Comparison of ENCODE assay signal across 25 mouse cellular contexts in the genomic region with DNA sequence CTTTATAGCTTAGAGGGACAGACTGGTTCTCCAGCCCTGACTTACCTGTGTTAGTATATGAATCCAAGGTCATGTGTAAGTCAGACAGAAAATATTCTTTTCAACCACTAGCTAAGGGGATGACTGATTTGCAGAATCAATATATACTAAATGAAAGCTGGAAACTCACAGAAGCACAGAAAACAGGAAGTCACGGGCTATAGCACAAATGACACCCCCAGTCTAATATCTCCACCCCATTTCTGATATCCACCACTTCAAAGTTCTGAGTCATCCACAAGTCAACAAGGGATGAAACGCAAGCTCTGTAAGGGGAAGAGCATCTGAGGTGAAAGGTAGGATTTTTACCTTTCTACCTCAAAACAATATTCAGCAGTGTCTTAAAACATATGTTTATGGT. TPM values are rescaled to one million over a fixed set of nuclear protein-coding genes. Genes with fewer than 3 reads are reported as not detected.
DNase-seq lines count a peak whose midpoint lies in the region; ATAC-seq and TF ChIP-seq lines count a peak whose summit lies in the region.
"Had no signal": no experiment of that assay in that cellular context is flagged by ENCODE, and none has a peak within 500 bp of the region (broad histone marks: within the 10 kb centered on the region; RNA-seq: fewer than 3 reads in every experiment).

No protein-coding gene starts in this region.

- peak; percentile 26 for DNase-seq in 416B (ENCODE audit: low read depth)
- DNase-seq in CD4-positive helper T cell, adult 2 months (ENCODE audit: low read depth, low spot score) = peak; percentile 68
- DNase-seq in MEL (ENCODE audit: low read depth, low spot score) = peak; percentile 71
- no peak for DNase-seq in embryo, embryonic 10.5 days (ENCODE audit: low spot score)
- no peak for DNase-seq in urinary bladder, adult 18-20 months (ENCODE audit: low spot score in 2 of 2)
- no peak for DNase-seq in stomach, postnatal 0 days (ENCODE audit: low spot score)
- DNase-seq: cerebellum, adult 11 months; kidney, postnatal 10 days; layer of hippocampus, postnatal 36 days; right cerebral cortex, adult 18-20 months; thymus, postnatal 25 days had no signal

- TF ChIP-seq RAD21 in MEL (IDR thresholded peaks at IDR 0.05; ENCODE audit: low read depth, low read length) = no peak

- no peaks in the 10 kb centered on the region for H3K27me3 ChIP-seq in MEL (ENCODE audit: control insufficient read depth in 1 of 2, insufficient read depth in 2 of 2, low read length in 2 of 2)
- H3K27me3 ChIP-seq in stomach, postnatal 0 days (ENCODE audit: control insufficient read depth, insufficient read depth, low read length) = no peaks in the 10 kb centered on the region
- H3K27me3 ChIP-seq: embryonic facial prominence, embryonic 15.5 days; forebrain, embryonic 12.5 days; heart, embryonic 15.5 days; limb, embryonic 12.5 days; midbrain, embryonic 15.5 days; Patski; stomach, embryonic 15.5 days had no signal

- H3K9me3 ChIP-seq in MEL (replicated peaks; ENCODE audit: insufficient read depth, low read length) = no peaks in the 10 kb centered on the region
- no peaks in the 10 kb centered on the region for H3K9me3 ChIP-seq in stomach, postnatal 0 days (ENCODE audit: control insufficient read depth, low read length)
- H3K9me3 ChIP-seq: embryonic facial prominence, embryonic 10.5 days; embryonic facial prominence, embryonic 15.5 days; forebrain, embryonic 12.5 days; heart, embryonic 15.5 days; limb, embryonic 12.5 days; midbrain, embryonic 10.5 days; midbrain, embryonic 15.5 days; stomach, embryonic 15.5 days had no signal

- H3K36me3 ChIP-seq in MEL (ENCODE audit: control insufficient read depth in 1 of 2, insufficient read depth in 2 of 2, low read length in 2 of 2) = peaks cover 20 to 42% of the 10 kb centered on the region in 2 experiments
- H3K36me3 ChIP-seq in stomach, postnatal 0 days (ENCODE audit: control insufficient read depth, insufficient read depth, low read length) = 0 out of 2 replicates have a peak, but pooled peaks cover under 1% of the 10 kb centered on the region

- H3K27ac ChIP-seq in MEL (ENCODE audit: control insufficient read depth, low read depth, low read length) = peak overlapping the region; percentile 44
- H3K27ac ChIP-seq in stomach, postnatal 0 days (replicated peaks) = no peak overlapping the region
- H3K27ac ChIP-seq: embryonic facial prominence, embryonic 10.5 days; embryonic facial prominence, embryonic 15.5 days; forebrain, embryonic 12.5 days; heart, embryonic 15.5 days; limb, embryonic 12.5 days; midbrain, embryonic 10.5 days; midbrain, embryonic 15.5 days; stomach, embryonic 15.5 days had no signal

- H3K79me2 ChIP-seq in MEL (ENCODE audit: control insufficient read depth, insufficient read depth, low read length, poor library complexity) = peaks cover 7% of the 10 kb centered on the region; the same call in 1 of the 2 replicates

- TF ChIP-seq CTCF in MEL (IDR thresholded peaks at IDR 0.05 in 2 of 3, conservative IDR thresholded peaks at IDR 0.05 in 1 of 3; ENCODE audit: control insufficient read depth in 1 of 3, insufficient read depth in 1 of 3, low read depth in 2 of 3, low read length in 3 of 3, poor library complexity in 1 of 3, severe bottlenecking in 1 of 3) = no peak
- TF ChIP-seq CTCF in stomach, postnatal 0 days (IDR thresholded peaks at IDR 0.05; ENCODE audit: low read depth) = no peak

- H3K4me3 ChIP-seq in MEL (ENCODE audit: control insufficient read depth in 1 of 2, insufficient read depth in 1 of 2, low read depth in 2 of 2, low read length in 2 of 2) = no peak overlapping the region
- no peak overlapping the region for H3K4me3 ChIP-seq in stomach, postnatal 0 days (ENCODE audit: low read depth, low read length)
- H3K4me3 ChIP-seq: embryonic facial prominence, embryonic 10.5 days; embryonic facial prominence, embryonic 15.5 days; forebrain, embryonic 12.5 days; heart, embryonic 15.5 days; limb, embryonic 12.5 days; midbrain, embryonic 10.5 days; midbrain, embryonic 15.5 days; stomach, embryonic 15.5 days had no signal

- TF ChIP-seq EP300 in MEL (IDR thresholded peaks at IDR 0.05; ENCODE audit: low read depth in 1 of 2, low read length in 2 of 2) = no peak
- no peak for TF ChIP-seq EP300 in stomach, postnatal 0 days (optimal IDR thresholded peaks at IDR 0.05)

- no peak for TF ChIP-seq POLR2A in MEL (IDR thresholded peaks at IDR 0.05; ENCODE audit: control insufficient read depth in 1 of 2, insufficient read depth in 1 of 2, low read depth in 1 of 2, low read length in 2 of 2, poor library complexity in 1 of 2)

- no peak overlapping the region for H3K4me2 ChIP-seq in stomach, postnatal 0 days (replicated peaks; ENCODE audit: low read depth)
- H3K4me2 ChIP-seq: embryonic facial prominence, embryonic 15.5 days; forebrain, embryonic 12.5 days; heart, embryonic 15.5 days; limb, embryonic 12.5 days; lung, embryonic 14.5 days; midbrain, embryonic 15.5 days; stomach, embryonic 15.5 days had no signal

- H3K9ac ChIP-seq in MEL (ENCODE audit: control insufficient read depth, low read depth, low read length, poor library complexity, severe bottlenecking) = no peak overlapping the region
- H3K9ac ChIP-seq in stomach, postnatal 0 days (ENCODE audit: low read length) = no peak overlapping the region
- H3K9ac ChIP-seq: embryonic facial prominence, embryonic 15.5 days; forebrain, embryonic 12.5 days; forebrain, postnatal 0 days; heart, embryonic 15.5 days; limb, embryonic 12.5 days; lung, embryonic 14.5 days; midbrain, embryonic 15.5 days; stomach, embryonic 15.5 days had no signal

- 65% methylated on average over 2 of the region's 2 CpGs for WGBS in stomach, postnatal 0 days

- ATAC-seq in megakaryocyte, adult 5-6 weeks (ENCODE audit: poor library complexity, severe bottlenecking) = peak; percentile 49
- ATAC-seq in stomach, postnatal 0 days (ENCODE audit: low FRiP score, low TSS enrichment) = no peak
- ATAC-seq: forebrain, postnatal 0 days; hindbrain, embryonic 16.5 days; intestine, embryonic 16.5 days; midbrain, embryonic 15.5 days; Patski had no signal

- peaks cover 11 to 17% of the 10 kb centered on the region in 2 experiments for H3K4me1 ChIP-seq in MEL (ENCODE audit: control insufficient read depth in 1 of 2, insufficient read depth in 2 of 2, low read length in 2 of 2)
- no peaks in the 10 kb centered on the region for H3K4me1 ChIP-seq in stomach, postnatal 0 days (replicated peaks; ENCODE audit: control insufficient read depth, insufficient read depth)
- H3K4me1 ChIP-seq: embryonic facial prominence, embryonic 10.5 days; embryonic facial prominence, embryonic 15.5 days; forebrain, embryonic 12.5 days; limb, embryonic 12.5 days; midbrain, embryonic 10.5 days; midbrain, embryonic 15.5 days; stomach, embryonic 15.5 days had no signal

TF ChIP-seq in MEL, 35 proteins besides CTCF, POLR2A, EP300 and RAD21:
- TF ChIP-seq MYC (IDR thresholded peaks at IDR 0.05; ENCODE audit: low read depth, low read length) = no peak
- no peak for TF ChIP-seq ZKSCAN1 (IDR thresholded peaks at IDR 0.05; ENCODE audit: low read depth, low read length)
- TF ChIP-seq ETS1 (IDR thresholded peaks at IDR 0.05; ENCODE audit: low read depth, low read length) = 0 out of 2 replicates have a peak, but pooled peaks have one; percentile 20
- no peak for TF ChIP-seq E2F4 (IDR thresholded peaks at IDR 0.05; ENCODE audit: borderline replicate concordance, low read depth, low read length)
- peak; percentile 64; the same call in 1 of the 2 replicates for TF ChIP-seq BHLHE40 (IDR thresholded peaks at IDR 0.05; ENCODE audit: borderline replicate concordance, low read depth, low read length)
- TF ChIP-seq CHD2 (IDR thresholded peaks at IDR 0.05; ENCODE audit: low read length) = no peak

RNA-seq across cellular contexts. Expression of a gene that starts 34.3 kb away (rescaled TPM):
- total RNA-seq in MEL (2012; rRNA removed) = 30.9 and 35.4 TPM in 2 replicates
- 1,000 to 10,000 TPM in 1 of 2 experiments, 10 to 100 TPM in 1; 82.6 to 1,353 TPM for polyA plus RNA-seq in MEL (2012; ENCODE audit: insufficient read depth in 1 of 2, insufficient read length in 2 of 2, low read depth in 1 of 2, low replicate concordance in 2 of 2, missing spikeins in 1 of 2)
- 181 and 207 TPM in 2 replicates for total RNA-seq in megakaryocyte, adult 5-6 weeks (2015)
- total RNA-seq in megakaryocyte, adult 5-6 weeks (2017) = 125 and 151 TPM in 2 replicates
- polyA plus RNA-seq in stomach, postnatal 0 days (2015; fragmentation: Nextera tagmentation; extraction: Ambion mirVana) = 23.0 and 27.1 TPM in 2 replicates

Comparison
In these comparisons a context has a peak if more than half of its experiments do, and no peak if none do; other contexts are left out.
1. DNase-seq: peak in 416B (single experiment), CD4-positive helper T cell, adult 2 months (single experiment) and MEL (single experiment); none in embryo, embryonic 10.5 days (single experiment), urinary bladder, adult 18-20 months (0 of 2) and stomach, postnatal 0 days (single experiment).